Comparison of ENCODE assay signal across 8 mouse cellular contexts in genomic region chr11:52000290-52000962, GRCm38 (mm10). TPM values are rescaled to one million over a fixed set of nuclear protein-coding genes. Genes with fewer than 3 reads are reported as not detected.
A peak's percentile ranks its signal among the peaks of the same experiment; 100 is the strongest.
DNase-seq lines count a peak whose midpoint lies in the region; ATAC-seq and TF ChIP-seq lines count a peak whose summit lies in the region.

Ube2b (minus strand) TSS chr11:52000762.

- peak; percentile 73 for ATAC-seq in embryonic facial prominence, embryonic 14.5 days (ENCODE audit: low read depth)
- ATAC-seq in limb, embryonic 13.5 days (ENCODE audit: low FRiP score, low read depth): peak; percentile 81
- peak; percentile 81 for ATAC-seq in midbrain, embryonic 16.5 days

- TF ChIP-seq POLR2A in heart, adult 2 months (IDR thresholded peaks at IDR 0.05; ENCODE audit: insufficient read depth, low read depth, low read length): peak; percentile 87

- intact Hi-C loops in heart, adult 2 months (cut with DNase I): loop anchor here (1.0 to 10.0 kb wide), 6 partner anchors 34 to 396 kb away; partner anchors contain the start of genes Cdkn2aipnl, Hnrnpab, Ppp2ca and Sar1b

- no peaks in the 10 kb centered on the region for H3K27me3 ChIP-seq in embryonic facial prominence, embryonic 14.5 days (replicated peaks; ENCODE audit: control insufficient read depth, insufficient read depth, low read length)
- H3K27me3 ChIP-seq in heart, adult 2 months (ENCODE audit: control insufficient read depth, insufficient read depth, low read length): no peaks in the 10 kb centered on the region
- H3K27me3 ChIP-seq in limb, embryonic 13.5 days: no peaks in the 10 kb centered on the region
- no peaks in the 10 kb centered on the region for H3K27me3 ChIP-seq in midbrain, embryonic 16.5 days (ENCODE audit: control insufficient read depth, insufficient read depth, low read depth, low read length)

- peak; percentile 98 for TF ChIP-seq EP300 in heart, adult 2 months (IDR thresholded peaks at IDR 0.05; ENCODE audit: insufficient read depth, low read depth, low read length)

- H3K79me2 ChIP-seq in heart, adult 2 months (replicated peaks; ENCODE audit: control insufficient read depth, insufficient read depth, low read length): peaks cover 5% of the 10 kb centered on the region

- peaks cover 25% of the 10 kb centered on the region for H3K36me3 ChIP-seq in embryonic facial prominence, embryonic 14.5 days (ENCODE audit: control insufficient read depth, insufficient read depth, low read length)
- peaks cover 36% of the 10 kb centered on the region for H3K36me3 ChIP-seq in heart, adult 2 months (ENCODE audit: control insufficient read depth, insufficient read depth, low read length)
- peaks cover 23% of the 10 kb centered on the region for H3K36me3 ChIP-seq in limb, embryonic 13.5 days
- H3K36me3 ChIP-seq in midbrain, embryonic 16.5 days (ENCODE audit: control insufficient read depth, insufficient read depth, low read length): peaks cover 9% of the 10 kb centered on the region

- H3K4me1 ChIP-seq in embryonic facial prominence, embryonic 14.5 days (ENCODE audit: control insufficient read depth, insufficient read depth, low read length): peaks cover 13% of the 10 kb centered on the region
- peaks cover 5% of the 10 kb centered on the region for H3K4me1 ChIP-seq in heart, adult 2 months (ENCODE audit: control insufficient read depth, insufficient read depth, low read length)
- H3K4me1 ChIP-seq in limb, embryonic 13.5 days: peaks cover 45% of the 10 kb centered on the region
- peaks cover 40% of the 10 kb centered on the region for H3K4me1 ChIP-seq in midbrain, embryonic 16.5 days (ENCODE audit: control insufficient read depth, insufficient read depth, low read length)

- H3K9me3 ChIP-seq in embryonic facial prominence, embryonic 14.5 days (ENCODE audit: control insufficient read depth, low read length): no peaks in the 10 kb centered on the region
- no peaks in the 10 kb centered on the region for H3K9me3 ChIP-seq in limb, embryonic 13.5 days
- H3K9me3 ChIP-seq in midbrain, embryonic 16.5 days (replicated peaks; ENCODE audit: control insufficient read depth, low read length, poor library complexity, severe bottlenecking): no peaks in the 10 kb centered on the region

- DNase-seq in 3T3-L1 (ENCODE audit: low read depth, low spot score): peak; percentile 99
- DNase-seq in adrenal gland, postnatal 4 days (ENCODE audit: low spot score in 2 of 2): peak; percentile 84 to 85
- DNase-seq in embryonic facial prominence, embryonic 14.5 days (ENCODE audit: low spot score): peak; percentile 100
- DNase-seq in heart, adult 2 months: peak; percentile 93 to 95
- peak; percentile 98 for DNase-seq in kidney, adult 8-10 months
- DNase-seq in spleen, postnatal 10 days (ENCODE audit: low spot score in 2 of 2): peak; percentile 89 to 95

- TF ChIP-seq CTCF in heart, adult 2 months (IDR thresholded peaks at IDR 0.05): no peak

- peak within 1 kb of the TSS; percentile 94 for H3K4me3 ChIP-seq in embryonic facial prominence, embryonic 14.5 days (ENCODE audit: low read depth, low read length)
- peak within 1 kb of the TSS; percentile 92 for H3K4me3 ChIP-seq in heart, adult 2 months
- H3K4me3 ChIP-seq in limb, embryonic 13.5 days: peak within 1 kb of the TSS; percentile 99
- peak within 1 kb of the TSS; percentile 62 for H3K4me3 ChIP-seq in midbrain, embryonic 16.5 days (ENCODE audit: low read depth, low read length)

- H3K4me2 ChIP-seq in embryonic facial prominence, embryonic 14.5 days (ENCODE audit: low read depth, low read length): peak within 1 kb of the TSS; percentile 70
- H3K4me2 ChIP-seq in limb, embryonic 13.5 days (replicated peaks): peak within 1 kb of the TSS; percentile 85
- H3K4me2 ChIP-seq in midbrain, embryonic 16.5 days (ENCODE audit: low read length): peak within 1 kb of the TSS; percentile 93

- H3K27ac ChIP-seq in embryonic facial prominence, embryonic 14.5 days (replicated peaks; ENCODE audit: low read depth, low read length): peak within 1 kb of the TSS; percentile 96
- H3K27ac ChIP-seq in heart, adult 2 months: peak within 1 kb of the TSS; percentile 100
- peak within 1 kb of the TSS; percentile 96 for H3K27ac ChIP-seq in limb, embryonic 13.5 days
- peak within 1 kb of the TSS; percentile 98 for H3K27ac ChIP-seq in midbrain, embryonic 16.5 days (ENCODE audit: low read length)

- H3K9ac ChIP-seq in embryonic facial prominence, embryonic 14.5 days (ENCODE audit: low read depth, low read length): peak within 1 kb of the TSS; percentile 96
- peak within 1 kb of the TSS; percentile 96 for H3K9ac ChIP-seq in heart, adult 2 months (ENCODE audit: low read depth, low read length)
- H3K9ac ChIP-seq in limb, embryonic 13.5 days: peak within 1 kb of the TSS; percentile 98
- peak within 1 kb of the TSS; percentile 91 for H3K9ac ChIP-seq in midbrain, embryonic 16.5 days (ENCODE audit: low read depth, low read length)

- WGBS in embryonic facial prominence, embryonic 14.5 days: under 1% methylated on average over 33 of the region's 63 CpGs
- WGBS in heart, adult 2 months: under 1% methylated on average over 60 of the region's 63 CpGs
- WGBS in limb, embryonic 13.5 days: 1% methylated on average over 59 of the region's 63 CpGs
- WGBS in midbrain, embryonic 16.5 days: under 1% methylated on average over 49 of the region's 63 CpGs

RNA-seq across cellular contexts. Expression of gene Ube2b, which starts in this region (rescaled TPM):
- total RNA-seq in adrenal gland, postnatal 4 days (2021): 100 to 1,000 TPM; 131 to 142 TPM
- 160 and 165 TPM in 2 replicates for polyA plus RNA-seq in embryonic facial prominence, embryonic 14.5 days (2014; fragmentation: Nextera tagmentation; extraction: Ambion mirVana)
- 100 to 1,000 TPM; 265 to 344 TPM for total RNA-seq in heart, adult 2 months (2021)
- polyA plus RNA-seq in heart, adult 2 months (2012; rRNA removed): 197 and 295 TPM in 2 replicates
- 252 and 263 TPM in 2 replicates for polyA plus RNA-seq in limb, embryonic 13.5 days (2015; fragmentation: Nextera tagmentation; extraction: Ambion mirVana)
- polyA plus RNA-seq in midbrain, embryonic 16.5 days (2015; fragmentation: Nextera tagmentation; extraction: Ambion mirVana): 237 and 256 TPM in 2 replicates

Comparison
In these comparisons a context has a peak if more than half of its experiments do, and no peak if none do; other contexts are left out.
1. Peak in every context shown above with its lines: DNase-seq, ATAC-seq, H3K4me3 ChIP-seq and H3K27ac ChIP-seq.